Mouse (Mus musculus) heart, adult 2 months (tissue): ENCODE results near the gene Pithd1. TPM values are rescaled to one million over a fixed set of nuclear protein-coding genes. Genes with fewer than 3 reads are reported as not detected.

Experiments
- DNase-seq, 2 experiments: peaks; one replicate each; pipeline ENCODE4 v3.0.0; 2021
- H3K27ac ChIP-seq: fragments of 200-600 bp; 2 replicates; pipeline ENCODE4 v1.8.1; 2022
- H3K27me3 ChIP-seq: fragments of 200-500 bp; 2 replicates; pipeline ENCODE4 v1.6.1; 2012; ENCODE audit warnings: mild to moderate bottlenecking, low read length, inconsistent platforms, mixed read lengths; ENCODE audit not compliant: control insufficient read depth, insufficient read depth
- H3K36me3 ChIP-seq: fragments of 200-500 bp; 2 replicates; pipeline ENCODE4 v1.6.1; 2012; ENCODE audit warnings: low read length, inconsistent platforms; ENCODE audit not compliant: control insufficient read depth, insufficient read depth
- H3K4me1 ChIP-seq: fragments of 200-500 bp; 2 replicates; pipeline ENCODE4 v1.6.1; 2011; ENCODE audit warnings: low read length; ENCODE audit not compliant: control insufficient read depth, insufficient read depth
- H3K4me3 ChIP-seq: fragments of 200-600 bp; 2 replicates; pipeline ENCODE4 v1.8.1; 2022
- H3K79me2 ChIP-seq: fragments of 200-500 bp; replicated peaks from 2 replicates; pipeline ENCODE4 v1.6.1; 2012; ENCODE audit warnings: mild to moderate bottlenecking, inconsistent platforms, low read length, moderate library complexity, mixed read lengths; ENCODE audit not compliant: control insufficient read depth, insufficient read depth
- H3K9ac ChIP-seq: fragments of 200-500 bp; 2 replicates; pipeline ENCODE4 v1.6.1; 2012; ENCODE audit warnings: low read depth, mild to moderate bottlenecking, control low read depth, inconsistent platforms, low read length, mixed read lengths
- CTCF ChIP-seq: fragments of 200-600 bp; IDR thresholded peaks from 2 replicates; pipeline ENCODE4 v1.8.1; 2022; ENCODE audit warnings: antibody characterized with exemption, mild to moderate bottlenecking, moderate library complexity
- EP300 ChIP-seq: fragments of 200-500 bp; IDR thresholded peaks from 2 replicates; pipeline ENCODE4 v1.6.1; 2011; ENCODE audit warnings: low read depth, low read length, control low read depth; ENCODE audit not compliant: insufficient read depth
- POLR2A ChIP-seq: fragments of 200-500 bp; IDR thresholded peaks from 2 replicates; pipeline ENCODE4 v1.6.1; 2011; ENCODE audit warnings: mild to moderate bottlenecking, low read depth, low read length, control low read depth; ENCODE audit not compliant: insufficient read depth
- WGBS: fragments of 180-500 bp; shearing (Covaris S2); methylation state at CpG from one replicate; pipeline ENCODE4 v1.1.7; 2018; 5-methylcytosine and 5-hydroxymethylcytosine counted together
- intact Hi-C: fragments of 180-260 bp; cut with DNase I; formaldehyde crosslinking; loops from one replicate; pipeline ENCODE4 v1.15.1; 2025
- polyA plus RNA-seq: library from polyadenylated mRNA; depleted of rRNA; stranded (reverse); fragments of >200 nt; gene quantifications from 2 replicates; pipeline ENCODE4 v1.2.3, GENCODE M21; 2012
- total RNA-seq, 2 experiments: library from RNA; stranded (reverse); gene quantifications; 2 replicates each; pipeline ENCODE4 v1.2.3; 2021

Pithd1 gene
- total and polyA plus RNA-seq, 3 experiments, result 19.0 to 20.9 (median 19.4) TPM

DNA sequence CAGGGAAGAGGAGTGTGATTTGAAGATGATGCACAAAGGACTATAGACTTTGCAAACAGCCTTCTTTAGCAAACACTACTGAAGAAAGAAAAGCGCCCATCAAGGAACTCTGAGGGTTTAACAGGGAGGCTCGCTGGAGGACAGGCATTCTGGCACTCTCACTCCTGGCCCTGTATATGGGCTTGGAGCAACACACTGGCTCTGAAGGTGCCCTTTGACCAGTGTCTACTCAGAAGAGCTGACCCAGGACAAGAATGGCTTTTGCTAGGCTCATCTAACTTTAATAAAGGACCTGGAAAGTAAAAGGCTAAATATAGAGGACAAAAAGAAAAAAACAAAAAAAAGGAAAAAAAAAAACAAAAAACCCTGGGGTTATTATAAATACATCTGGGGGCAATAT, 17.9 kb upstream of the Pithd1 start:
- peaks cover 3% of the 10 kb centered on the region for H3K36me3 ChIP-seq
- no peak overlapping the region for H3K27ac ChIP-seq
- intact Hi-C loops, result no loop called here
- H3K4me3 ChIP-seq, result no peak overlapping the region
- H3K9ac ChIP-seq, result no peak overlapping the region
- H3K27me3 ChIP-seq, result no peaks in the 10 kb centered on the region
- no peaks in the 10 kb centered on the region; the same call in 1 of the 2 replicates for H3K4me1 ChIP-seq
- TF ChIP-seq CTCF (no peak), EP300 (no peak), POLR2A (no peak)
- 76% methylated on average over 2 of the region's 2 CpGs for WGBS
- no peak for DNase-seq
- no peaks in the 10 kb centered on the region for H3K79me2 ChIP-seq

DNA sequence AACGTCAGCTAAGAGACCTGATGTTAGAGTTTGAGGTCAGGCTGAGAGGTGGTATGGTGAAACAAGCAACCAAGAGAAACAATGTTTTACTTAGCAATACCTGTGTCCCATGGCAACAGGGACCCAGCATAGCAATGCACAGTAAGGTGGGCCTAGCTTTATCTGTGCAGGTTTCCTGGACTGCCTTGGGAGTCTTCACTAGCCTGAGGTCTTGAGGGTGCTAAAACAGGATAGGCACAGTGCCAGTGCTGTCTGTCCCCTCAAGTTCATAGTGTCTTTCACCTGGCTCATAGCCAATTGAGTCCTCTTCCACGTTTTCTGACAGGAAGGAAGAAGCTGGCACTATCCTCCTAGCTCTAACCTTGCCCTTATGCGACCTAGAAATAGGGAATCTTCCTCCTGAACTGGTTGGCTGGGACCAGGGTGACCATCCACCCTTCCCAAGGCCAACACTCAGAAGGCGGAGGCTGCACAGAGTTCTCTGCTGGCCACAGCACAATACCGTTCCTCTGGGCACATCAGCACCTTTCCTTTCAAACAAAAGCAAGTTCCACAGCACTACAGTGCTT, 17.1 kb upstream of the Pithd1 start:
- H3K79me2 ChIP-seq, result no peaks in the 10 kb centered on the region
- no peaks in the 10 kb centered on the region; the same call in 1 of the 2 replicates for H3K4me1 ChIP-seq
- peaks cover 3% of the 10 kb centered on the region for H3K36me3 ChIP-seq
- TF ChIP-seq CTCF, result no peak
- TF ChIP-seq EP300, result no peak
- no peak for TF ChIP-seq POLR2A
- WGBS, result 64% methylated on average over 5 of the region's 5 CpGs
- no peaks in the 10 kb centered on the region for H3K27me3 ChIP-seq
- no peak for DNase-seq
- H3K27ac ChIP-seq, result no peak overlapping the region
- H3K4me3 ChIP-seq, result no peak overlapping the region
- no peak overlapping the region for H3K9ac ChIP-seq
- intact Hi-C loops, result no loop called here

DNA sequence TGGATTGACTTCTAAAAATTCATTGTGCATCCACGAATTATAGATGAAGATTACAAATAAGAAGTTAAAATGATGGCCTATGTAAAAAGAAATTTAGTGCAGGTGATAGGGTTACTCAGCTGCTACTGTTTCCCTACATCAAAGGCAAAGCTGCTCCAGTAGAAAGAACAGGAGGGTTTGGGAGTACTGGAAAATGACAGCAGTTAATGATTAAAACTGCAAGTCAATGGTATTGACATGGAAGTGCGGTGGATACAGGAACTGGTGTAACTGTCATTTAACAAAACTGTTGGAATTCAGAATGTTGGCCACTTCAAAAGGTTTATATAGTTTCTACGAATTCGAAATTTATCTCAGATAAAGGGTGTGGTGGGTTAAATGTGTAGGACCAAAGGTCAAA, 8.1 kb upstream of the Pithd1 start:
- Histone ChIP-seq H3K4me1 (no peaks in the 10 kb centered on the region), H3K36me3 (no peaks in the 10 kb centered on the region), H3K27ac (no peak overlapping the region), H3K9ac (no peak overlapping the region), H3K79me2 (no peaks in the 10 kb centered on the region), H3K27me3 (no peaks in the 10 kb centered on the region), H3K4me3 (no peak overlapping the region)
- WGBS, result 82% methylated on average over 4 of the region's 4 CpGs
- TF ChIP-seq POLR2A (no peak), EP300 (no peak), CTCF (no peak)
- intact Hi-C loops, result no loop called here
- no peak for DNase-seq

DNA sequence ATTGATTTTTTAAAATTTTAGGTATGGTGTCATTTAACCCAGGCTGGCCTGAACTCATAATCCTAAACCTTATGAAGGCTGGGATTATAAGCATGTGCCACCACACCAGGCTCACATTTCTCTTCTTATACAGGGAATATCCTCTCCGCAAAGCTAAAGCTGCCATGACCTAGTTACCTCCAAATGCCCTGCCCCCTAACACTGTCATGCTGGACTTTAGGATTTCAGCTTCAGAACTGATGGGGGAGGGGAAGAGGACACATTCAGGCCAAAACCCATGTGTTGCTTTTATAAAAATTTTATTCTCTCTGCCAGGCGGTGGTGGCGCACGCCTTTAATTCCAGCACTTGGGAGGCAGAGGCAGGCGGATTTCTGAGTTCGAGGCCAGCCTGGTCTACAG, 6.9 kb upstream of the Pithd1 start:
- intact Hi-C loops, result no loop called here
- no peak overlapping the region for H3K4me3 ChIP-seq
- WGBS, result 94% methylated on average over 6 of the region's 6 CpGs
- DNase-seq, result no peak
- no peaks in the 10 kb centered on the region for H3K79me2 ChIP-seq
- TF ChIP-seq CTCF (no peak), POLR2A (no peak), EP300 (no peak)
- no peaks in the 10 kb centered on the region for H3K36me3 ChIP-seq
- H3K4me1 ChIP-seq, result no peaks in the 10 kb centered on the region
- H3K9ac ChIP-seq, result no peak overlapping the region
- H3K27me3 ChIP-seq, result no peaks in the 10 kb centered on the region
- H3K27ac ChIP-seq, result no peak overlapping the region

DNA sequence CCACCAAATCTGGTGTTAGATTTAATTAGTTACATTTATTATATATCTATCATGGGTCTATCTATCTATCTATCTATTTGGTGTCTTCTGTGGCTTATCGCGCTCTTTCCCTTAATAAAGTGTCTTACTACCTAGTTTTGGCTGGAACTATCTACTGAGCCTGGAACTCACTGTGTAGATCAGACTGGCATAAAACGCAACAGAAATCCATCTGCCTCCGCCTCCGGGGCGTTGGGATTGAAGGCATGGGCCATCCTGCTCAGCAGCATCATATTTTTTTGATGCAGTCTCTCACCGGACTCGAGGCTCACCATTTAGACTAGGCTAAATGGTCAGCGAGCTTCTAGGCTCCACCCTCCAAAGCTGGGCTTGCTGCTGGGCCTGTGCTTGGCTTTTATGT, 650 bp upstream of the Pithd1 start:
- H3K4me3 ChIP-seq, result peak overlapping the region; percentile 96
- H3K9ac ChIP-seq, result no peak overlapping the region
- TF ChIP-seq CTCF (no peak), POLR2A (no peak), EP300 (no peak)
- H3K27ac ChIP-seq, result peak overlapping the region; percentile 90
- intact Hi-C loops, result loop anchor here (5.0 kb wide), 2 partner anchors 35 to 65 kb away; partner anchors contain the start of genes Eloa and Rpl11
- no peaks in the 10 kb centered on the region for H3K79me2 ChIP-seq
- H3K4me1 ChIP-seq, result peaks cover 4% of the 10 kb centered on the region
- DNase-seq, result no peak
- WGBS, result 72% methylated on average over 9 of the region's 9 CpGs
- no peaks in the 10 kb centered on the region for H3K36me3 ChIP-seq
- H3K27me3 ChIP-seq, result no peaks in the 10 kb centered on the region

DNA sequence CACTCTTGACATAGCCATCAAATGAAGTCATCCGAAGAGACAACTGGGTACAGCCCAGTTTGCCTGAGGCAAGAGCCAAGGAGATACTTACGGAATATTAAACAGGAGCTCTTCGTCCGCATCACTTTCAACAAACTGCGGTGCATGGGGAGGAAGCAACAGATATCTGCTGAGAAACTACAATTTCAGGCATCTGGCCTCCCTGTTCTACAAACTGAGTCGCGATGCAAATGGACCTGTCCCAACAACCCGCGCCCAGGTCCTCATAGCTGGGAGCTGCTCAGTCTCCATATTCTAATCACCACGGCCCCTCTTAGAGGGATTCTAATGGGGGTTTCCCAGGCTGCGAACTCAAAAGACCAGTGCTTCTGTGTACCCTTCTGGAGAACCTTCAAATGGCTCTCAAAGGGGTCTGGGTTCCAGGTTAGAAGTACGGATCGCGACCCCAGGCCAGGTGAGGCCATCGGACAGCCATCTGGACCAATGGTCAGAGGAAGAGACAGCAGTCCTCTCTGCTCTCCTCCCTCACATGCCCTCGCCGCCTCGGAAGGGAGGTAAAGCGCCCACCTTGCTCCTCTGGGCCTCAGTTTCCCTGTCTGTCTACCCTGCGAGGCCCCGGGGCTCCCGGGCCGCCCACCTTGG, 642 bp downstream of the Pithd1 start:
- Histone ChIP-seq H3K4me1 (peaks cover 4% of the 10 kb centered on the region), H3K4me3 (peak overlapping the region; percentile 96), H3K27ac (peak overlapping the region; percentile 90), H3K9ac (peak overlapping the region; percentile 97), H3K36me3 (no peaks in the 10 kb centered on the region), H3K27me3 (no peaks in the 10 kb centered on the region), H3K79me2 (no peaks in the 10 kb centered on the region)
- TF ChIP-seq CTCF (no peak), POLR2A (no peak), EP300 (no peak)
- 10% methylated on average over 23 of the region's 23 CpGs for WGBS
- DNase-seq, result no peak
- intact Hi-C loops, result loop anchor here (5.0 kb wide), 2 partner anchors 36 to 66 kb away; partner anchors contain the start of genes Eloa and Rpl11
